Mouse (Mus musculus): ENCODE results near the gene Olfr1254. TPM values are rescaled to one million over a fixed set of nuclear protein-coding genes. Genes with fewer than 3 reads are reported as not detected.

Gene Olfr1254
- not detected in 2 replicates for polyA plus RNA-seq (2015; fragmentation: Nextera tagmentation; extraction: Ambion mirVana)

GRCm38 (mm10) chr2:89793519-89793918, at the start of gene Olfr1254:
Gene Olfr1254, minus strand, starts transcription at chr2:89793619.
- no peak within 1 kb of the TSS for H3K4me3 ChIP-seq
- no peaks in the 10 kb centered on the region for H3K36me3 ChIP-seq
- no peak for ATAC-seq (ENCODE audit: insufficient number of reproducible peaks, low FRiP score, low TSS enrichment, low read depth)
- H3K27ac ChIP-seq = no peak within 1 kb of the TSS
- H3K9me3 ChIP-seq = no peaks in the 10 kb centered on the region
- no peaks in the 10 kb centered on the region for H3K27me3 ChIP-seq
- no peak within 1 kb of the TSS for H3K9ac ChIP-seq
- H3K4me2 ChIP-seq = no peak within 1 kb of the TSS
- no peaks in the 10 kb centered on the region for H3K4me1 ChIP-seq

GRCm38 (mm10) chr2:89841455-89841854, 48.0 kb upstream of the Olfr1254 start, which contains the start of gene Olfr1256:
Gene Olfr1256, minus strand, starts transcription at chr2:89841555.
- Histone ChIP-seq H3K9me3 (no peaks in the 10 kb centered on the region), H3K36me3 (no peaks in the 10 kb centered on the region), H3K9ac (no peak within 1 kb of the TSS), H3K4me2 (no peak within 1 kb of the TSS), H3K27ac (no peak within 1 kb of the TSS), H3K4me1 (no peaks in the 10 kb centered on the region), H3K4me3 (no peak within 1 kb of the TSS), H3K27me3 (no peaks in the 10 kb centered on the region)
- 50% methylated on average over 2 of the region's 2 CpGs for WGBS
- no peak for ATAC-seq (ENCODE audit: insufficient number of reproducible peaks, low FRiP score, low TSS enrichment, low read depth)

- ATAC-seq (ENCODE audit: insufficient number of reproducible peaks, low FRiP score, low TSS enrichment, low read depth) = no peak
- Histone ChIP-seq H3K36me3 (no peaks in the 10 kb centered on the region), H3K27me3 (no peaks in the 10 kb centered on the region), H3K9me3 (no peaks in the 10 kb centered on the region), H3K4me3 (no peak overlapping the region), H3K9ac (no peak overlapping the region), H3K27ac (no peak overlapping the region), H3K4me2 (no peak overlapping the region), H3K4me1 (no peaks in the 10 kb centered on the region)
- WGBS = 78% methylated on average over 1 of the region's 1 CpGs
These were observed 26.8 kb upstream of the Olfr1254 start for GRCm38 (mm10) chr2:89820216-89820615.

- H3K4me3 ChIP-seq = no peak within 1 kb of the TSS
- WGBS = 76% methylated on average over 3 of the region's 3 CpGs
- no peak within 1 kb of the TSS for H3K4me2 ChIP-seq
- H3K9ac ChIP-seq = no peak within 1 kb of the TSS
- no peak within 1 kb of the TSS for H3K27ac ChIP-seq
- H3K9me3 ChIP-seq = no peaks in the 10 kb centered on the region
- no peaks in the 10 kb centered on the region for H3K4me1 ChIP-seq
- H3K27me3 ChIP-seq = no peaks in the 10 kb centered on the region
- no peaks in the 10 kb centered on the region for H3K36me3 ChIP-seq
- ATAC-seq (ENCODE audit: insufficient number of reproducible peaks, low FRiP score, low TSS enrichment, low read depth) = no peak
These were observed 18.3 kb upstream of the Olfr1254 start, which contains the start of gene Olfr1255 for GRCm38 (mm10) chr2:89811751-89812150. Gene Olfr1255, plus strand, starts transcription at chr2:89812051.

- Histone ChIP-seq H3K27ac (no peak overlapping the region), H3K4me1 (no peaks in the 10 kb centered on the region), H3K4me3 (no peak overlapping the region), H3K9ac (no peak overlapping the region), H3K4me2 (no peak overlapping the region), H3K9me3 (no peaks in the 10 kb centered on the region), H3K36me3 (no peaks in the 10 kb centered on the region), H3K27me3 (no peaks in the 10 kb centered on the region)
- ATAC-seq (ENCODE audit: insufficient number of reproducible peaks, low FRiP score, low TSS enrichment, low read depth) = no peak
- WGBS = 78% methylated on average over 2 of the region's 2 CpGs
These were observed 17.3 kb upstream of the Olfr1254 start for GRCm38 (mm10) chr2:89810751-89811150.

- no peak overlapping the region for H3K9ac ChIP-seq
These were observed 6.2 kb upstream of the Olfr1254 start for GRCm38 (mm10) chr2:89799583-89799982.

GRCm38 (mm10) chr2:89756990-89757389, 36.4 kb downstream of the Olfr1254 start, which contains the start of gene Olfr1253:
Gene Olfr1253, minus strand, starts transcription at chr2:89757090.
- H3K4me2 ChIP-seq = no peak within 1 kb of the TSS
- no peaks in the 10 kb centered on the region for H3K27me3 ChIP-seq
- H3K27ac ChIP-seq = no peak within 1 kb of the TSS
- H3K9me3 ChIP-seq = no peaks in the 10 kb centered on the region
- ATAC-seq (ENCODE audit: insufficient number of reproducible peaks, low FRiP score, low TSS enrichment, low read depth) = no peak
- no peak within 1 kb of the TSS for H3K4me3 ChIP-seq
- no peaks in the 10 kb centered on the region for H3K4me1 ChIP-seq
- 70% methylated on average over 1 of the region's 1 CpGs for WGBS
- no peak within 1 kb of the TSS for H3K9ac ChIP-seq
- H3K36me3 ChIP-seq = no peaks in the 10 kb centered on the region

More at GRCm38 (mm10) chr2:89799583-89799982, 6.2 kb upstream of the Olfr1254 start:
- WGBS = 90% methylated on average over 3 of the region's 3 CpGs
- no peak overlapping the region for H3K4me2 ChIP-seq
- no peaks in the 10 kb centered on the region for H3K27me3 ChIP-seq
- no peaks in the 10 kb centered on the region for H3K36me3 ChIP-seq
- H3K27ac ChIP-seq = no peak overlapping the region
- H3K4me3 ChIP-seq = no peak overlapping the region
- H3K4me1 ChIP-seq = no peaks in the 10 kb centered on the region
- no peak for ATAC-seq (ENCODE audit: insufficient number of reproducible peaks, low FRiP score, low TSS enrichment, low read depth)
- no peaks in the 10 kb centered on the region for H3K9me3 ChIP-seq

Other genes with a start within 250 kb of the Olfr1254 start
- not detected in 2 replicates for gene Olfr1245, start 215.2 kb downstream of the Olfr1254 start, polyA plus RNA-seq (2015; fragmentation: Nextera tagmentation; extraction: Ambion mirVana)
- gene Olfr1246, start 200.5 kb downstream of the Olfr1254 start, polyA plus RNA-seq (2015; fragmentation: Nextera tagmentation; extraction: Ambion mirVana) = not detected in 2 replicates
- gene Olfr1247, start 179.5 kb downstream of the Olfr1254 start, polyA plus RNA-seq (2015; fragmentation: Nextera tagmentation; extraction: Ambion mirVana) = not detected in 2 replicates
- gene Olfr1248, start 175.4 kb downstream of the Olfr1254 start, polyA plus RNA-seq (2015; fragmentation: Nextera tagmentation; extraction: Ambion mirVana) = not detected in 2 replicates
- not detected in 2 replicates for gene Olfr1249, start 158.6 kb downstream of the Olfr1254 start, polyA plus RNA-seq (2015; fragmentation: Nextera tagmentation; extraction: Ambion mirVana)
- not detected in 2 replicates for gene Olfr1250, start 132.2 kb downstream of the Olfr1254 start, polyA plus RNA-seq (2015; fragmentation: Nextera tagmentation; extraction: Ambion mirVana)
- not detected in 2 replicates for gene Olfr1251, start 121.7 kb downstream of the Olfr1254 start, polyA plus RNA-seq (2015; fragmentation: Nextera tagmentation; extraction: Ambion mirVana)
- not detected in 2 replicates for gene Olfr1252, start 68.6 kb downstream of the Olfr1254 start, polyA plus RNA-seq (2015; fragmentation: Nextera tagmentation; extraction: Ambion mirVana)
- gene Olfr1253, start 36.5 kb downstream of the Olfr1254 start, polyA plus RNA-seq (2015; fragmentation: Nextera tagmentation; extraction: Ambion mirVana) = not detected in 2 replicates
- not detected in 2 replicates for gene Olfr1255, start 18.4 kb upstream of the Olfr1254 start, polyA plus RNA-seq (2015; fragmentation: Nextera tagmentation; extraction: Ambion mirVana)
- not detected in 2 replicates for gene Olfr1256, start 47.9 kb upstream of the Olfr1254 start, polyA plus RNA-seq (2015; fragmentation: Nextera tagmentation; extraction: Ambion mirVana)
- gene Olfr48, start 54.6 kb upstream of the Olfr1254 start, polyA plus RNA-seq (2015; fragmentation: Nextera tagmentation; extraction: Ambion mirVana) = not detected in 2 replicates
- not detected in 2 replicates for gene Olfr1257, start 84.8 kb upstream of the Olfr1254 start, polyA plus RNA-seq (2015; fragmentation: Nextera tagmentation; extraction: Ambion mirVana)
- not detected in 2 replicates for gene Olfr1258, start 133.7 kb upstream of the Olfr1254 start, polyA plus RNA-seq (2015; fragmentation: Nextera tagmentation; extraction: Ambion mirVana)
- not detected in 2 replicates for gene Olfr1259, start 155.0 kb upstream of the Olfr1254 start, polyA plus RNA-seq (2015; fragmentation: Nextera tagmentation; extraction: Ambion mirVana)
- not detected in 2 replicates for gene Olfr1260, start 180.7 kb upstream of the Olfr1254 start, polyA plus RNA-seq (2015; fragmentation: Nextera tagmentation; extraction: Ambion mirVana)
- not detected in 2 replicates for gene Olfr1261, start 197.6 kb upstream of the Olfr1254 start, polyA plus RNA-seq (2015; fragmentation: Nextera tagmentation; extraction: Ambion mirVana)
- gene Olfr1262, start 206.5 kb upstream of the Olfr1254 start, polyA plus RNA-seq (2015; fragmentation: Nextera tagmentation; extraction: Ambion mirVana) = not detected in 2 replicates
- not detected in 2 replicates for gene Olfr1263, start 218.5 kb upstream of the Olfr1254 start, polyA plus RNA-seq (2015; fragmentation: Nextera tagmentation; extraction: Ambion mirVana)
- not detected in 2 replicates for gene Olfr1264, start 232.0 kb upstream of the Olfr1254 start, polyA plus RNA-seq (2015; fragmentation: Nextera tagmentation; extraction: Ambion mirVana)
- gene Olfr1265, start 241.7 kb upstream of the Olfr1254 start, polyA plus RNA-seq (2015; fragmentation: Nextera tagmentation; extraction: Ambion mirVana) = not detected in 2 replicates